Mouse (Mus musculus): Measurements from ENCODE around the gene Arrdc2. TPM values are rescaled to one million over a fixed set of nuclear protein-coding genes. Genes with fewer than 3 reads are reported as not detected.

Arrdc2 gene
- total RNA-seq, 2 experiments from 2014 or later, result 19.5 to 20.7 TPM

- no peak for TF ChIP-seq CTCF (IDR thresholded peaks at IDR 0.05)
- DNase-seq (ENCODE audit: extremely low spot score in 1 of 2, low spot score in 2 of 2), result peak in 1 of 2 experiments; percentile 70
- Histone ChIP-seq H3K27ac (peak overlapping the region; percentile 64), H3K4me3 (peak overlapping the region; percentile 85)
- intact Hi-C loops (cut with DNase I), result no loop called here
Measured at GRCm38 (mm10) chr8:70792700-70793099, 46.8 kb downstream of the Arrdc2 start.

DNA sequence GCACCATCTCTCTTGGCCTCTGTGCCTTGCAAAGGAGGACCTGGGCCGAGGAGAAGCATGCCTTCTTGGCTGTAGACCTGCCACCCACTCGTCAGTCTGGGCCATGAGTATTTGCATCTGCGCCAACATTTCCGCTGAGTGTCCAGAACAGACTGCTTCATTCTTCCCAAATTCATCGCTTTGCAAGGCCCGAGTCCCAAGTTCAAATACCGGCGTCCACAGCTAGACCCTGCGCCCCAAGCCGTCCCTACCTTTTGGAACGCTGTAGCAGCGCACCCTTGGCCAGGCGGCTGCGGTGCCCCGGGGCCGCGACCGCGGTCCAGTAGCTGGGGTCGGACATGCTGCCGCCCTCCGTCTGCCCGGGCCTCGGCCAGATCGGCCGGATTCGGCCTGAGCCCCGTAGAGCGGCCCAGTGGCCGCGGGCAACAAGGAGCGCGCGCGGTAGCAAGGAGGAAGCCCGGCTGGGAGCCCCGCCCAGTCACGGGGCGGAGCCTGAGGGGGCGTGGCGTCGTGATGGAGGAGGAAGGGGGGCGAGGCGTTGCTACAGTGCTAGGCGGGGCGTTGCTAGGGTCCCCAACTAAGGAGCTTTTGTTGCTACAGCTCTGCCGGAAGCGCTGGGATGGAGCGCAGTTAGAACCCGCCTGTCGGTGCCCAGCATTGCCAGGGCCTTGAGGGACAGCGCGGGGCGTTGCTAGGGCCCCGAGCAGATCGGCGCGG is 47.4 kb downstream of the Arrdc2 start:
- intact Hi-C loops (cut with DNase I), result no loop called here
- DNase-seq (ENCODE audit: extremely low spot score in 1 of 2, low spot score in 2 of 2), result peak; percentile 96 to 97
- TF ChIP-seq CTCF (IDR thresholded peaks at IDR 0.05), result no peak; the same call in 1 of the 2 replicates
- Histone ChIP-seq H3K27ac (peak overlapping the region; percentile 84), H3K4me3 (peak overlapping the region; percentile 85)

DNA sequence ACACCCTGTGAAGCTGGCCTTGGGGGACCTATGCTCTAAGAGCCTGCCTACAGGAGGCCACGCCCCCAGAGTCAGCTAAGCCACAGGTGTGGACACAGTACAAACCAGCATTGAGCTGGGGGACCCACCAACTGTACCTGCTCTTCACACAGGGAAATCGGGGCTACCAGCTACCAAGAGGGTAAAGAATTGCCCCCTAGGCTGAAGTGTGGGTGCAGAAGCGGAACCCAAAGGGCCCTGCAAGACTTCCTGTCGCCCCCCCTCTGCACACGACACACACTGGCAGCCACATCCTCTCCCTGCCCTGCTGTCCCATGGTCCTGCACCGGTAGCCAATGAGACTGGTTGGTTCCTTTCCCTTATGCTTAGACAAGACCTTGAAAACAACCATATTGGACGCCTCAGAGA is 48.2 kb downstream of the Arrdc2 start:
- peak overlapping the region; percentile 85 for H3K4me3 ChIP-seq
- no peak for DNase-seq (ENCODE audit: extremely low spot score in 1 of 2, low spot score in 2 of 2)
- intact Hi-C loops (cut with DNase I), result no loop called here
- peak overlapping the region; percentile 84 for H3K27ac ChIP-seq
- TF ChIP-seq CTCF (IDR thresholded peaks at IDR 0.05), result no peak

- peak overlapping the region; percentile 84 for H3K27ac ChIP-seq
- intact Hi-C loops (cut with DNase I), result no loop called here
- H3K4me3 ChIP-seq, result peak overlapping the region; percentile 85
- no peak for TF ChIP-seq CTCF (IDR thresholded peaks at IDR 0.05)
- peak in 1 of 2 experiments; percentile 69 for DNase-seq (ENCODE audit: extremely low spot score in 1 of 2, low spot score in 2 of 2)
Measured at GRCm38 (mm10) chr8:70790846-70791245, 48.7 kb downstream of the Arrdc2 start.

DNA sequence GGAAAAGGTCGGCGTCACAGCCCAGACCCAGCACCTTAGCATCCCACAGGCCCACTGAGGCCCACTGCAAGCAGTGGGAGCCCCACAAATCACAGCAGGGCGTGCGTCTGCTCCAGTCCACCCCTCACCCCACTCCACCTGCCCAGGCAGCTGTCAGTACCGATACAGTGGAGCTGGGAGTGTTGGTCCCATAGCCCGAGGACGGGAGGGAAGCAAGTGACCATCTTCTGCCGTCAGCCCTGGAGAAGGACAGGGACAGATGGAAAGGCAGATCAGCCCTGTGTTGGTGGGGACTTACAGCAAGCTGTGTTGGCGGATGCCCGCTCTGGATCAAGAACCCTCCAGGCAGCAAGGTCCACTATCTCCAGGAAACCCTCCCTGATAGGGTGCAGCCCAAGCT is 50.5 kb downstream of the Arrdc2 start:
- no peak for DNase-seq (ENCODE audit: extremely low spot score in 1 of 2, low spot score in 2 of 2)
- H3K4me3 ChIP-seq, result no peak overlapping the region
- H3K27ac ChIP-seq, result peak overlapping the region; percentile 84; the same call in 1 of the 2 replicates
- intact Hi-C loops (cut with DNase I), result no loop called here
- TF ChIP-seq CTCF (IDR thresholded peaks at IDR 0.05), result no peak

DNA sequence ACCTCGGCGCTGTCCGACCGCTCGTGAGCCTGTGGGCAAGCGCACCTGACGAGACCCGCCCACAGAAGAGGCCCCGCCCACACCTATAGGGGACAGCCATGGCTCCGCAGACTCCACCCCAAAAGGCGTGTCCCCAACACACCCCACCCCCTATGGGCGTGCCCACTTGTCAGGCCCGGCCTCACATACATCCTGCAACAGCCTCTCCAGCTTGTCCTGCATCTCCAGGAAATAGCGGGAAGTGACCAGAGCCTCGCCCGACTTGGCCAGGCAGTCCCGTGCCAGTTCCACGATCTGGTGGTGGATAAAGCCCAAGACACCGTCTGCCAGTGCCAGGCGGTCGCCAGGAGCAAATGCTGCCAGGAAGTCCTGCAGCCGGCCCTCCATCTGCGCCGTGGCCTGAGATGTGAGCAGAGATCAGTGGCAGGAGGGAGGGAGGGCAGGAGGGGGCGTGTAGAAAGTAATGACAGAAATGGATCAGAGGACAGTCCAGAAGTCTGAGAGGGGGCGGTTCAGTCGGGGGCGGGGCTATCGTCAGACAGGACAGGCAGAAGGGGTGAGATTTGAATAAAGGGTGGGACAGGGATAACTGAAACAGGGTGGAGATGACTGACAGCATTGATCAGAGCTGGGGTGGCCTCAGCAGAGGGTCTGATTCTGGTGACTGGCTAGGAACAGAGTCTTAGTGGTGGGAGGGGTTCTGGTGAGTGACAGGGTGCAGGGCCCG is 51.4 kb downstream of the Arrdc2 start:
- peak overlapping the region; percentile 32; the same call in 1 of the 2 replicates for H3K27ac ChIP-seq
- no peak for DNase-seq (ENCODE audit: extremely low spot score in 1 of 2, low spot score in 2 of 2)
- intact Hi-C loops (cut with DNase I), result no loop called here
- no peak for TF ChIP-seq CTCF (IDR thresholded peaks at IDR 0.05)
- no peak overlapping the region for H3K4me3 ChIP-seq

DNA sequence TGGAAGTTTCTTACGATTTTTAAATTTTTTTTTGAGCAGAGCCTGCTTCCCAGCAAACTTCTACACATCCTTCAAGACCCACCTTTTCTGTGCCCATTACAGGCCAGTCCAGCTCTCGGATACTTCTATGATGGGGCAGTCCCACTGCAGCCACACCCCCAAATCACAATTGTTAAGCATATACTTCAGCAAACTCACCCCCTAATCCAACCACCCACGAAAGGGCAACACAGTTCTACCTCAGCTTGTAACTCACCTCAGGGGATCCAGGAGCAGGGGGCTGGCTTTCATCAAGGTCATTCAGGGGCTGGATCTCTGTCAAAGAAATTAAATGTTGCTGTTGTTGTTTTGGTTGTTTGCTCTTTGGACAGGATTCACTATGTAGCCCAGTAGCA is 52.5 kb downstream of the Arrdc2 start:
- no peak for DNase-seq (ENCODE audit: extremely low spot score in 1 of 2, low spot score in 2 of 2)
- intact Hi-C loops (cut with DNase I), result no loop called here
- TF ChIP-seq CTCF (IDR thresholded peaks at IDR 0.05), result no peak
- no peak overlapping the region for H3K4me3 ChIP-seq
- H3K27ac ChIP-seq, result no peak overlapping the region

GRCm38 (mm10) chr8:70786291-70787050 is 53.0 kb downstream of the Arrdc2 start:
- no peak overlapping the region for H3K4me3 ChIP-seq

More at GRCm38 (mm10) chr8:70786291-70787050, 53.0 kb downstream of the Arrdc2 start:
- no peak for TF ChIP-seq CTCF (IDR thresholded peaks at IDR 0.05)
- no peak for DNase-seq (ENCODE audit: extremely low spot score in 1 of 2, low spot score in 2 of 2)
- H3K27ac ChIP-seq, result no peak overlapping the region
- intact Hi-C loops (cut with DNase I), result no loop called here

Small RNA genes within 50 kb of the gene (microRNA-seq; reads per million reads assigned to microRNA genes)
- gene Mir7240, result 8.1 to 12.2 reads per million in 2 experiments

Other genes starting within 250 kb of the Arrdc2 start
- gene Isyna1, start 245.3 kb downstream of the Arrdc2 start, total RNA-seq (2021), result 10 to 100 TPM; 52.9 to 55.3 TPM
- gene Ssbp4, start 230.8 kb downstream of the Arrdc2 start, total RNA-seq (2021), result 100 to 1,000 TPM; 221 to 261 TPM
- under 1 TPM; 0.70 to 0.96 TPM for gene Lrrc25, start 223.6 kb downstream of the Arrdc2 start, total RNA-seq (2021)
- not detected for gene Gdf15, start 207.3 kb downstream of the Arrdc2 start, total RNA-seq (2021)
- gene Pgpep1, start 179.3 kb downstream of the Arrdc2 start, total RNA-seq (2021), result 10 to 100 TPM; 15.5 to 17.5 TPM
- gene Lsm4, start 166.5 kb downstream of the Arrdc2 start, total RNA-seq (2021), result 10 to 100 TPM; 62.1 to 62.9 TPM
- 100 to 1,000 TPM; 247 to 264 TPM for gene Jund, start 140.8 kb downstream of the Arrdc2 start, total RNA-seq (2021)
- under 1 TPM; 0.16 to 0.21 TPM for gene Iqcn, start 136.3 kb downstream of the Arrdc2 start, total RNA-seq (2021)
- not detected for gene Gm3336, start 121.2 kb downstream of the Arrdc2 start, total RNA-seq (2021)
- gene Pde4c, start 116.0 kb downstream of the Arrdc2 start, total RNA-seq (2021), result 1 to 10 TPM; 1.9 to 3.0 TPM
- gene Rab3a, start 85.0 kb downstream of the Arrdc2 start, total RNA-seq (2021), result 100 to 1,000 TPM; 808 to 835 TPM
- 10 to 100 TPM; 33.3 to 35.7 TPM for gene Mpv17l2, start 78.8 kb downstream of the Arrdc2 start, total RNA-seq (2021)
- 100 to 1,000 TPM; 159 to 160 TPM for gene Pik3r2, start 63.0 kb downstream of the Arrdc2 start, total RNA-seq (2021)
- gene Mast3, start 34.7 kb downstream of the Arrdc2 start, total RNA-seq (2021), result 100 to 1,000 TPM; 369 to 386 TPM
- under 1 TPM; 0.77 to 0.82 TPM for gene Il12rb1, start 31.3 kb downstream of the Arrdc2 start, total RNA-seq (2021)
- gene Kcnn1, start 23.5 kb upstream of the Arrdc2 start, total RNA-seq (2021), result 10 to 100 TPM; 20.0 to 20.4 TPM
- gene Ccdc124, start 34.2 kb upstream of the Arrdc2 start, total RNA-seq (2021), result 10 to 100 TPM; 94.8 to 99.0 TPM
- gene Slc5a5, start 53.0 kb upstream of the Arrdc2 start, total RNA-seq (2021), result 10 to 100 TPM in 1 of 2 experiments, 1 to 10 TPM in 1; 9.9 to 10.3 TPM
- 100 to 1,000 TPM; 588 to 633 TPM for gene Rpl18a, start 57.7 kb upstream of the Arrdc2 start, total RNA-seq (2021)
- gene Map1s, start 66.2 kb upstream of the Arrdc2 start, total RNA-seq (2021), result 10 to 100 TPM; 80.4 to 95.7 TPM

Data from left cerebral cortex, adult 2 months (tissue).